Mouse (Mus musculus) stomach, postnatal 0 days (tissue): Measurements from ENCODE around the gene Wbp2. TPM values are rescaled to one million over a fixed set of nuclear protein-coding genes. Genes with fewer than 3 reads are reported as not detected.
A peak's percentile ranks its signal among the peaks of the same experiment; 100 is the strongest.

Source experiments
- ATAC-seq: fragments of 200-750 bp; cut with Nextera tagmentation; 2 replicates; pipeline ENCODE4 v1.8.0; 2017; ENCODE audit not compliant: low FRiP score, low TSS enrichment
- DNase-seq: peaks from one replicate; pipeline ENCODE4 v3.0.0-alpha.2; 2016; ENCODE audit warnings: low spot score
- H3K27ac ChIP-seq: fragments of 300-500 bp; sonication (generic); replicated peaks from 2 replicates; pipeline ENCODE4 v1.5.1; 2014; ENCODE audit warnings: mild to moderate bottlenecking, control low read depth
- H3K27me3 ChIP-seq: fragments of 300-500 bp; sonication (generic); 2 replicates; pipeline ENCODE4 v1.6.1; 2014; ENCODE audit warnings: low read length; ENCODE audit not compliant: control insufficient read depth, insufficient read depth
- H3K36me3 ChIP-seq: fragments of 300-500 bp; sonication (generic); 2 replicates; pipeline ENCODE4 v1.6.1; 2014; ENCODE audit warnings: low read length, mixed read lengths; ENCODE audit not compliant: control insufficient read depth, insufficient read depth
- H3K4me1 ChIP-seq: fragments of 300-500 bp; sonication (generic); replicated peaks from 2 replicates; pipeline ENCODE4 v1.6.1; 2014; ENCODE audit warnings: antibody characterized with exemption; ENCODE audit not compliant: control insufficient read depth, insufficient read depth
- H3K4me2 ChIP-seq: fragments of 300-500 bp; sonication (generic); replicated peaks from 2 replicates; pipeline ENCODE4 v1.6.1; 2014; ENCODE audit warnings: low read depth, mild to moderate bottlenecking, control low read depth, moderate library complexity
- H3K4me3 ChIP-seq: fragments of 300-500 bp; sonication (generic); 2 replicates; pipeline ENCODE4 v1.5.1; 2014; ENCODE audit warnings: low read depth, low read length, control low read depth
- H3K9ac ChIP-seq: fragments of 300-500 bp; sonication (generic); 2 replicates; pipeline ENCODE4 v1.6.1; 2014; ENCODE audit warnings: mild to moderate bottlenecking, low read length, control low read depth, mixed read lengths
- H3K9me3 ChIP-seq: fragments of 300-500 bp; sonication (generic); 2 replicates; pipeline ENCODE4 v1.6.1; 2016; ENCODE audit warnings: low read length; ENCODE audit not compliant: control insufficient read depth
- CTCF ChIP-seq: IDR thresholded peaks from 2 replicates; pipeline ENCODE4 v1.5.1; 2016; ENCODE audit warnings: antibody characterized with exemption, low read depth, mild to moderate bottlenecking, moderate library complexity
- EP300 ChIP-seq: optimal IDR thresholded peaks from 2 replicates; pipeline ENCODE3; 2016; ENCODE audit warnings: antibody characterized with exemption
- WGBS: fragments of 180-500 bp; shearing (Covaris S2); extraction: QIAGEN DNeasy Blood & Tissue Kit; methylation state at CpG from one replicate; pipeline ENCODE4 v1.1.7; 2014; 5-methylcytosine and 5-hydroxymethylcytosine counted together
- polyA plus RNA-seq: library from polyadenylated mRNA; unstranded; fragments of >200 nt; fragmentation: Nextera tagmentation; extraction: Ambion mirVana; gene quantifications from 2 replicates; pipeline ENCODE4 v1.2.1, GENCODE M21; 2015

Wbp2 gene
- polyA plus RNA-seq = 71.0 and 89.6 TPM in 2 replicates

DNA sequence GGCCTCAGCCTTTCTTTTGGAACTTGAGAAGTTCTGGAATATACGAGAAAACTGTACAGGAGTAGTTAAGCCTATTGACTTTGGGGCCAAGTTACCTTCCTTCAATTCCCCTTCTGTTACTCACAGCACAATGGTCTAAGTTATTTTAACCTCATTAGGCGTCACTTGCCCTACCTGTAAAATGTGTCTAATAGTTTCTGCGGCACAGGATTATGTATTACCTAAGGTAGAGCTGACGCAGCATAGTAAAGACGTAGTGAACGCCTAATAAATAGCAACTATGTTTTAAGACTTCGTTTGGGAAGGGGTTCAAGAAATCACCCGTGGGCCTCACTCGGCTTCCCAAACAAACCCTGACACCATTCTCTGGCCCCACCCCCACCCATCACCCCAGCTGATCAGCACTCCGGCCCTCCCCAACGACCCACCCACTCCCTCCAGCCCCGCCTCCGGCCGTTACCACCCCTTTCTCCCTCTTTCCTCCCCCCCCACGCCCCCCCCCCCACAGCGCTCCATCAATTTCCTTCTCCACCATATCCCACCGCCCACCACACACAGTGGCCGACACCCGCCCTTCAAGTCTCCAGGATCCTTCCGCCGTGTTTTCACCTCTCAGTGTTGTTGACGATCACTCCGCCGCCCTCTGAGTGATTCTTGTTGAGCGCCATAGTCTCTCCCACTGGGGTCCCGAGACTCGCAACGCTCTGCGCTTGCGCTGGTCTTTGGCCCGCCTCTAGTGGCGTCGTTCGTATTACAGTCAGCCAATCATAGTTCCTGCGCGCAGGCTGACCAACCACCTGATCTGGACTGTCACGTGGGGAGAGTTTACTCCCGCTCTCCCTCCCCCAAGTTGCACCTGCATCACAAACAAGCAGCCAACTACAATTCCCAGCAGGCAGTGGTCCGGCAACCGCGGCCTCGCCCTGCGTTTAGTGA, at the start of gene Wbp2:
Gene Wbp2, minus strand, starts transcription at position 738 of the 936 bp plus-strand sequence.
- Histone ChIP-seq H3K9ac (peak within 1 kb of the TSS; percentile 59), H3K27ac (peak within 1 kb of the TSS; percentile 85), H3K4me3 (peak within 1 kb of the TSS; percentile 47), H3K4me1 (peaks cover 5% of the 10 kb centered on the region; the same call in 1 of the 2 replicates), H3K36me3 (peaks cover 13% of the 10 kb centered on the region; the same call in 1 of the 2 replicates), H3K4me2 (peak within 1 kb of the TSS; percentile 60), H3K27me3 (no peaks in the 10 kb centered on the region), H3K9me3 (no peaks in the 10 kb centered on the region)
- peak; percentile 98 for DNase-seq
- 3% methylated on average over 39 of the region's 43 CpGs for WGBS
- TF ChIP-seq EP300 (no peak), CTCF (peak; percentile 52)
- ATAC-seq = peak; percentile 95

DNA sequence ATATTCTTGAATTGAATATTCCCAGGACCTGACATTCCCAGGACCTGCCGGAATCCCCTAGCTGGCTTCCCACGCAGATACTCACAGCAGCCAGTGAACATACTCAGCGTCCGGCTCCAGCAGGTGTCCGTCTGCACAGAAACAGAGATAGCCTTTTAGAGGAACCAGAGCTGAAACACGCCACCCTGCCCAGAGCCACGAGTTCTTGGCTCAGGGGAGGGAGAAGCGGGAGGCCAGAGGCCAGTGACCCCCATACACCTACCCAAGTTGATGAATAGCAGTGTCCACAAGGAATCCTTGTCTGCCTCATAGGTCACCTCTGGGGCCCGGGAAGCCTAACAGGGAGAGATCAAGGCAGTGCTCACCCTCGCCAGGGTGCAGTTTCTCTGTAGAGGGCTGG, 47.4 kb upstream of the Wbp2 start:
- Histone ChIP-seq H3K9ac (no peak overlapping the region), H3K27me3 (no peaks in the 10 kb centered on the region), H3K4me1 (peaks cover 8% of the 10 kb centered on the region), H3K9me3 (no peaks in the 10 kb centered on the region), H3K36me3 (peaks cover 2% of the 10 kb centered on the region; the same call in 1 of the 2 replicates), H3K27ac (no peak overlapping the region), H3K4me2 (no peak overlapping the region), H3K4me3 (no peak overlapping the region)
- ATAC-seq (no peak), DNase-seq (no peak)
- 79% methylated on average over 10 of the region's 10 CpGs for WGBS
- no peak for TF ChIP-seq EP300
- TF ChIP-seq CTCF = no peak

DNA sequence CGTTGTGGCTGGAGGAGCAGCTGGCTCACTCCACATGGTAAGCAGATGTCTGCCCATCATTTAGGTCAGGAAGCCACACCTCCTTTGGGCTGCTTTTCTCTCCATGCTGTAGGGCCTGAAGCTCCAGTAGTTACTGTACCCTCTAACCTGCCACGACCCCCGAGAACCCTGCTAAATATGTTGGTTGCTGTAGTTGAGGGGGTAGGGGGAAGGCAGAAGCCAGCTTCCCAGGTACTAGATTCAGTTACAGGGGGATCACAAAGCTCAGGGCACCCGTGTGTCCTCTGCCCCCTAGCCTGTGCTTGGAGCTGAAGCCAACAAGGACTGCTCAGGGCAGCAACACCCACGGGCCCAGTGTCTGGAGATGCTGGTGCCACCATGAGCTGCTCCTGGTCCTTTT, 46.7 kb upstream of the Wbp2 start:
- TF ChIP-seq EP300 = no peak
- no peak for TF ChIP-seq CTCF
- Histone ChIP-seq H3K27ac (no peak overlapping the region), H3K9ac (no peak overlapping the region), H3K27me3 (no peaks in the 10 kb centered on the region), H3K9me3 (no peaks in the 10 kb centered on the region), H3K4me2 (no peak overlapping the region), H3K4me3 (no peak overlapping the region), H3K36me3 (peaks cover 2% of the 10 kb centered on the region; the same call in 1 of the 2 replicates), H3K4me1 (peaks cover 8% of the 10 kb centered on the region)
- 68% methylated on average over 5 of the region's 5 CpGs for WGBS
- no peak for ATAC-seq
- no peak for DNase-seq

DNA sequence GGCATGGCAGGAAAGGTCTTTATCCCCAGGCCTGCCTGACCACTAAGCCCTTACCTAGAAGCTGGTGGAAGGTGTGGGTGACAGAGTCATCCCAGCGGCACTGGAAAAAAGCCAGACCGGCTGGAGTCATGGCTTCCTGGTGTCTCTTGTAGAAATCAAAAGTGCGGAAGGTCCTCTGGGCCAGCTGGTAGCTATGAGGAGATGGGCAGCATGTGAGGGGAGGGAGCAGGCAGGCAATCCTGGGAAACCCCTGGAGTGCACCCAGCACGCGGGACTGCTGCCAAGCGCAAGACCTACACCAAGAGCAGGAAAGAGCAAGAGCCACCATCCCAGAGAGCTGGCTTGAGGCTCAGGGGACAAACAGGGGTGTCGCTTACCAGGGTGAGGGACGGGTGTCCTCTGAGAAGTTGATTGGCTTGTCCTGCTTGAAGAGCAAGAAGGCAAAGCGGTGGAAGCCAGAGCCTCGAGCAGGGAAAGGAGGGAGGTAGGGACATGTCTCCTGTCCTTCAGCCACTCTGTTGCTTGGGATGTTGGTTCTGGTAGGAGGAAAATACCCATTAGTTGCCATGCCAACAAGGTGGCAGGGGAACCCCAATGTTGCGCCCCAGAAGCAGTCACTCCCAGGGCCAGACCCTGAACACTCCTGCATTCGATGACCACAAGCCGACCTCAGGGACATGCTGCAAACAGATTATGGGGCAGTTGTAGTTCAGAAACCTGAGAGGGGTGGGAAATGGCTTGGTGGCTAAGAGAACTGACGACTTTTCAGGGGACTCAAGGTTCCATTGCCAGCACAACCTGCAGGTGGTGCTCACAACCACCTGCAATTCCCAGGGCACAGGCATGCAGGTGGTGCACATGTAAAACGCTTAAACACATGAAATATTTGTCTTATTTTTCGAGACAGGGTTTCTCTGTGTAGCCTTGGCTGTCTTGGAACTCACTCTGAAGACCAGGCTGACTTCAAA, 45.9 kb upstream of the Wbp2 start:
- peak; percentile 33 for DNase-seq
- Histone ChIP-seq H3K4me2 (no peak overlapping the region), H3K9me3 (no peaks in the 10 kb centered on the region), H3K27ac (no peak overlapping the region), H3K9ac (no peak overlapping the region; the same call in 1 of the 2 replicates), H3K4me1 (peaks cover 8% of the 10 kb centered on the region), H3K27me3 (no peaks in the 10 kb centered on the region), H3K4me3 (no peak overlapping the region), H3K36me3 (peaks cover 2% of the 10 kb centered on the region; the same call in 1 of the 2 replicates)
- no peak for ATAC-seq
- TF ChIP-seq EP300 (no peak), CTCF (peak; percentile 69)
- 76% methylated on average over 16 of the region's 16 CpGs for WGBS

DNA sequence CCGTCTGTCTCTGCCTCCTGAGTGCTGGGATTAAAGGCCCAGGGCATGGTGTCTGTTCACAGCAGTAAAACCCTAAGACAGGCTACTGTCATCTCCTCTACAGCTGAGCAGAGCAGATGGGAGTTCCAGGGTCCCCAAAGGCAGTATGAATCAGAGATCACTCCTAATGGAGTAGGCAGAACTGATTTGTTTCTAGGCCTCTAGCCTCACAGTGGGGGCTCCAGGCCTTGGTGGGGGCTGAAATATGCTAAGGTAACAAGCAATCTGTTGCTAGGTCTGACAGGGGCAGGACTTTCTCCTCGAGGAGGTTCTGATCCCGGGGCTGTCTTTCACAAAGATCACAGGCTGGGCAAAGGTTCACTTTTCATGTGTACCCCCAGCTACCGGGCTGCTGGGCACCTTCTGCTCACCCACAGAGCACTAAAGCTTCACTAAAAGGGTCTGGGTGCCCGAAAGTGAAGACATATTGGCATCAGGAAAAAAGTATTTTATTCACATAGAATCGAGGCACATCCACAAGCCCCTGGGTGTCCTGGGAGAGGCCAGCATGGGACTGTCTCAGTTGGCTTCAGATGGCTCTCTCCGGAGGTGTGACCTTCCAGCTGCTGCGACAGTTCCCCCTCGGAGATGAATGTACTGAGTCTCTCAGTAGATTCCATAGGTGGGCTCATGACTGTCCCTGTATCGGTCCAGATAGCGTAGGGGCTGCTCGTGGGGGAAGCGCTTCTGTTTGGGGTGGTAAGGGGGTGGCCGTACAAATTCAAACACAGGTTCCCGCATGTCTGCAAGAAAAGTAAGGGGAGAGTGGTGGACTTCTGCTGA, 44.8 kb upstream of the Wbp2 start:
- Histone ChIP-seq H3K36me3 (peaks cover 2% of the 10 kb centered on the region; the same call in 1 of the 2 replicates), H3K4me1 (peaks cover 11% of the 10 kb centered on the region), H3K9me3 (no peaks in the 10 kb centered on the region), H3K4me3 (peak overlapping the region; percentile 65), H3K4me2 (peak overlapping the region; percentile 69), H3K27ac (peak overlapping the region; percentile 97), H3K9ac (peak overlapping the region; percentile 76; the same call in 1 of the 2 replicates), H3K27me3 (no peaks in the 10 kb centered on the region)
- DNase-seq (no peak), ATAC-seq (no peak)
- TF ChIP-seq CTCF (no peak), EP300 (no peak)
- 80% methylated on average over 15 of the region's 15 CpGs for WGBS
